Mouse (Mus musculus): ENCODE results near the gene Dip2b. TPM values are rescaled to one million over a fixed set of nuclear protein-coding genes. Genes with fewer than 3 reads are reported as not detected.

Gene Dip2b
- polyA plus RNA-seq, 1 experiment: 18.1 TPM

GRCm38 (mm10) chr15:100218018-100218417 lies 179.6 kb downstream of the Dip2b start:
- Histone ChIP-seq H3K36me3 (ENCODE audit: control insufficient read depth, insufficient read depth, low read length) (peaks cover 13% of the 10 kb centered on the region), H3K27ac (ENCODE audit: control insufficient read depth, insufficient read depth, low read length) (no peak overlapping the region), H3K4me1 (replicated peaks; ENCODE audit: control insufficient read depth, insufficient read depth, low read length) (no peaks in the 10 kb centered on the region), H3K4me3 (ENCODE audit: control insufficient read depth, insufficient read depth, low read length) (no peak overlapping the region), H3K27me3 (ENCODE audit: control insufficient read depth, insufficient read depth, low read length) (no peaks in the 10 kb centered on the region)
- TF ChIP-seq CTCF (IDR thresholded peaks at IDR 0.05; ENCODE audit: borderline replicate concordance, control insufficient read depth, extremely low read depth, insufficient read depth, low read length, poor library complexity) (no peak), POLR2A (IDR thresholded peaks at IDR 0.05; ENCODE audit: control insufficient read depth, extremely low read depth, insufficient read depth, low read length, poor library complexity) (no peak)
- 97% methylated on average over 3 of the region's 3 CpGs for WGBS
- DNase-seq: no peak

DNA sequence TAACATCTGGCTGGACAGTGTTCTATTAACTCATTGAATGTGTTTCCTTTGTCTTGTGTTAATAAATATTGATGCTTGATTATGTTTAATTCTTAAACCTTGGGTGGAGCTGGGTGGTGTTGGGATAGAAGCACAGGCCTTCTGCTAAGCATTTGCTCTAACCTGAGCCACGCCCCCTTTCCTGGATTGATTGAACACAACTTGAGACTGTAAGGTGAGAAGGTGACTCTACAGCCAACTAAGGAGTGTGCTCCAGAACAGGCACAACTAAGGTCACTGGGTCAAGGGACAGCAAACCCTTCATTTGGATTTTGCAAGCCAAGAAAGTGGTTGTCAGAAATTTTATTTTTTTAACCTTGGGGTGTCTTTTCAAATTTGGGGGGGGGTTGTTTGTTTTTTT lies 180.9 kb downstream of the Dip2b start:
- 95% methylated on average over 1 of the region's 1 CpGs for WGBS
- no peaks in the 10 kb centered on the region for H3K27me3 ChIP-seq (ENCODE audit: control insufficient read depth, insufficient read depth, low read length)
- no peak for DNase-seq
- no peaks in the 10 kb centered on the region for H3K4me1 ChIP-seq (replicated peaks; ENCODE audit: control insufficient read depth, insufficient read depth, low read length)
- H3K27ac ChIP-seq (ENCODE audit: control insufficient read depth, insufficient read depth, low read length): no peak overlapping the region
- H3K4me3 ChIP-seq (ENCODE audit: control insufficient read depth, insufficient read depth, low read length): no peak overlapping the region
- H3K36me3 ChIP-seq (ENCODE audit: control insufficient read depth, insufficient read depth, low read length): peaks cover 13% of the 10 kb centered on the region
- TF ChIP-seq POLR2A (IDR thresholded peaks at IDR 0.05; ENCODE audit: control insufficient read depth, extremely low read depth, insufficient read depth, low read length, poor library complexity) (no peak), CTCF (IDR thresholded peaks at IDR 0.05; ENCODE audit: borderline replicate concordance, control insufficient read depth, extremely low read depth, insufficient read depth, low read length, poor library complexity) (no peak)

GRCm38 (mm10) chr15:100220916-100221315 lies 182.5 kb downstream of the Dip2b start:
- Histone ChIP-seq H3K36me3 (ENCODE audit: control insufficient read depth, insufficient read depth, low read length) (no peaks in the 10 kb centered on the region), H3K4me3 (ENCODE audit: control insufficient read depth, insufficient read depth, low read length) (no peak overlapping the region), H3K4me1 (replicated peaks; ENCODE audit: control insufficient read depth, insufficient read depth, low read length) (no peaks in the 10 kb centered on the region), H3K27me3 (ENCODE audit: control insufficient read depth, insufficient read depth, low read length) (no peaks in the 10 kb centered on the region), H3K27ac (ENCODE audit: control insufficient read depth, insufficient read depth, low read length) (no peak overlapping the region)
- TF ChIP-seq POLR2A (IDR thresholded peaks at IDR 0.05; ENCODE audit: control insufficient read depth, extremely low read depth, insufficient read depth, low read length, poor library complexity) (no peak), CTCF (IDR thresholded peaks at IDR 0.05; ENCODE audit: borderline replicate concordance, control insufficient read depth, extremely low read depth, insufficient read depth, low read length, poor library complexity) (no peak)
- DNase-seq: no peak
- 88% methylated on average over 7 of the region's 7 CpGs for WGBS

- no peaks in the 10 kb centered on the region for H3K36me3 ChIP-seq (ENCODE audit: control insufficient read depth, insufficient read depth, low read length)
- no peak overlapping the region for H3K4me3 ChIP-seq (ENCODE audit: control insufficient read depth, insufficient read depth, low read length)
- no peak for DNase-seq
- no peaks in the 10 kb centered on the region for H3K27me3 ChIP-seq (ENCODE audit: control insufficient read depth, insufficient read depth, low read length)
- H3K27ac ChIP-seq (ENCODE audit: control insufficient read depth, insufficient read depth, low read length): no peak overlapping the region
- peaks cover 9% of the 10 kb centered on the region for H3K4me1 ChIP-seq (replicated peaks; ENCODE audit: control insufficient read depth, insufficient read depth, low read length)
- over 99% methylated on average over 4 of the region's 4 CpGs for WGBS
- no peak for TF ChIP-seq CTCF (IDR thresholded peaks at IDR 0.05; ENCODE audit: borderline replicate concordance, control insufficient read depth, extremely low read depth, insufficient read depth, low read length, poor library complexity)
- TF ChIP-seq POLR2A (IDR thresholded peaks at IDR 0.05; ENCODE audit: control insufficient read depth, extremely low read depth, insufficient read depth, low read length, poor library complexity): no peak
Measured at GRCm38 (mm10) chr15:100225381-100225780, 186.9 kb downstream of the Dip2b start.

DNA sequence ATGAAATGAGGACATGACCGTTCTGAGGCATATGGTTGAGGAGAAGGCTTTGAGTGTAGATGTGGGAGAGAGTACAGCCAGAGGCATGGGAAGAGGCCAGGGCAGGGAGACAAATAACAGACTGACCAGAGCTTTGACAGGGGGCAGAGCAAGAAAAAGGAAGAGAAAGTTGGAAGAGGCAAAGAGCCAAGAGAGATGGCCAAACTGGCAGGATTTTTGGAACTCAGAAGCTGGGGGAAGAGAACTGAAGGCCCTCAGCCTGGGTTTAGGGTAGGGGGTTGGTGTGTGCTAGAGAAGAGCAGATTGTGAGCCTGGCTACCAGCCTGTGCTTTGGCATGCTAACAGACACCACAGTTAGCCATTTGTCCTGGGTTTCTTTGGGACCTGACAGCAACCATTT lies 187.4 kb downstream of the Dip2b start:
- Histone ChIP-seq H3K4me1 (replicated peaks; ENCODE audit: control insufficient read depth, insufficient read depth, low read length) (peaks cover 10% of the 10 kb centered on the region), H3K4me3 (ENCODE audit: control insufficient read depth, insufficient read depth, low read length) (no peak overlapping the region), H3K27ac (ENCODE audit: control insufficient read depth, insufficient read depth, low read length) (no peak overlapping the region), H3K36me3 (ENCODE audit: control insufficient read depth, insufficient read depth, low read length) (no peaks in the 10 kb centered on the region), H3K27me3 (ENCODE audit: control insufficient read depth, insufficient read depth, low read length) (no peaks in the 10 kb centered on the region)
- TF ChIP-seq POLR2A (IDR thresholded peaks at IDR 0.05; ENCODE audit: control insufficient read depth, extremely low read depth, insufficient read depth, low read length, poor library complexity): no peak
- TF ChIP-seq CTCF (IDR thresholded peaks at IDR 0.05; ENCODE audit: borderline replicate concordance, control insufficient read depth, extremely low read depth, insufficient read depth, low read length, poor library complexity): no peak
- 96% methylated on average over 1 of the region's 1 CpGs for WGBS
- no peak for DNase-seq

DNA sequence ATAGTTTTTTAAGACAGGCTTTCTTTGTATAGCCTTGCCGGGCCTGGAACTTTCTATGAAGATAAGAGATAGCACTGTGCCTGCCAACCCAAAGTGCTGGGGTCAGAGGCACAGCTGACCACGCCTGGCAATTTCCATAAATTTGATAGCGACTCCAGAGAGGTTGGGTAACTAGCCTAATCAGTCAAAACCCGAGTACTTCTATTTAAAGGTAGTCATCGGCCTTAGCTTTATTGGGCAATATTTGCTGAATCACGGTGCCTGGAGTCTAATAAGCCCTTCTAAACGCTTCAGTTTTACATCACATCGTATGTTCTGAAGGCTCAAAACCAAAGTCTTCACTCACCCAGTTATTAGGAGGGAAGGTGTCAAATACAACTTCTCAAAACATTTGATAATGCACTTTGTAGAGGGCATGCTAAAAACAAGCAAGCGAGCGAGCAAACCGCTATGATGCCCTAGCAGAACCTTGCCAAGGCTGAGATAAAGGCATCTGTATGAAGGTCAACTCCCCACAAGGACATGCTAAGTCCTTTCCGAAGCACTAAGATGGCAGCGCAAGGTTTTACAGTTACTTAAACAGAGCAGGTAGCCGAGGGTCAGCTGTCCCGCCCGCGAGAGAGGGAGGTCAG lies 188.7 kb downstream of the Dip2b start:
- H3K27ac ChIP-seq (ENCODE audit: control insufficient read depth, insufficient read depth, low read length): peak overlapping the region; percentile 71
- H3K27me3 ChIP-seq (ENCODE audit: control insufficient read depth, insufficient read depth, low read length): no peaks in the 10 kb centered on the region
- H3K4me3 ChIP-seq (ENCODE audit: control insufficient read depth, insufficient read depth, low read length): peak overlapping the region; percentile 82
- TF ChIP-seq CTCF (IDR thresholded peaks at IDR 0.05; ENCODE audit: borderline replicate concordance, control insufficient read depth, extremely low read depth, insufficient read depth, low read length, poor library complexity) (no peak), POLR2A (IDR thresholded peaks at IDR 0.05; ENCODE audit: control insufficient read depth, extremely low read depth, insufficient read depth, low read length, poor library complexity) (no peak)
- no peak for DNase-seq
- no peaks in the 10 kb centered on the region for H3K36me3 ChIP-seq (ENCODE audit: control insufficient read depth, insufficient read depth, low read length)
- 3% methylated on average over 17 of the region's 17 CpGs for WGBS
- peaks cover 10% of the 10 kb centered on the region for H3K4me1 ChIP-seq (replicated peaks; ENCODE audit: control insufficient read depth, insufficient read depth, low read length)
